Mouse (Mus musculus): ENCODE measurements at regions not wholly inside any gene's neighbourhood (a gene's known extent, or its start where the extent isn't known, plus 50 kb on each side); places are given as distances from the start of the nearest gene placed in this dataset.
"Not testable (repeated sequence)": the region's sequence is repeated elsewhere in the genome, so short reads cannot be mapped to it uniquely, and the experiment has no call there.

DNA sequence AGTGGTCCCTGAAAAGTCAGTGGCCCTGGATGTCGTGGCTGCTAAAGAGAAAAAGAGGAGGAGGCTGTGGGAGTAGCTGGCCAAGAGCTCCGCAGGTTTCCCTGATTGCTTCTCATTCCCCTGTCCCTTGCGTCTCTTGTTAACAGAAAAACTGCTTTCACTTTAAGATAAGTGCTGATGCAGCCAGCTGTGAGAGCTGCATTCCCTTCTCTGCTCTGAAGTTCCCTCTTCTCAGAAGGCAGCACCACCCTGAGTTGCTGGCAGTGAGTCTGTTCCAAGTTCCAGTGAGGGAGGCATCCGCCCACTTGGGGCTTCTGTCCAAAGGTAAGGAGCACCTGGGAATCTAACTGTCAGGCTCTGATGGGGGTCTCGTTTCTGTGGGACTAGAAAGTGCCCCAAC, 63.5 kb downstream of the Olfr693 start:
- DNase-seq: not testable (repeated sequence)

DNA sequence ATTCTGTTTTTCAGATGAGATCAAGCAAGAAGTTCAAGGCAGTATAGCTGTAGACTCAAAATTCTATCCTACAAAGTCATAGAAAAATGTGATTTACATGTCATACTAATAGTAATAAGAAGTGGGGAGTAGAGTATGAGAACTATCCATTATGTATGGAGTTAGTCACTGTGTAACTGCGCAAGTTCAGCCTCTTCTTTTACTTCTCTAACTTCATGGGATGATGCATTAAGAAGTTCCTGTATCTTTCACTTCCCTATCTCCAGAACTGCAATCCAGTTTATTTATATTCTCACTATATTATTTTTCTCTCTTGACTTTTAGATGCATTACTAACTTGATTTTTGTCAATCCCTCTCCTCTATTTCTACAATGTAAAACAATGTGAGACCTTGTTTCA, 67.7 kb downstream of the Olfr693 start:
- DNase-seq: no peak

DNA sequence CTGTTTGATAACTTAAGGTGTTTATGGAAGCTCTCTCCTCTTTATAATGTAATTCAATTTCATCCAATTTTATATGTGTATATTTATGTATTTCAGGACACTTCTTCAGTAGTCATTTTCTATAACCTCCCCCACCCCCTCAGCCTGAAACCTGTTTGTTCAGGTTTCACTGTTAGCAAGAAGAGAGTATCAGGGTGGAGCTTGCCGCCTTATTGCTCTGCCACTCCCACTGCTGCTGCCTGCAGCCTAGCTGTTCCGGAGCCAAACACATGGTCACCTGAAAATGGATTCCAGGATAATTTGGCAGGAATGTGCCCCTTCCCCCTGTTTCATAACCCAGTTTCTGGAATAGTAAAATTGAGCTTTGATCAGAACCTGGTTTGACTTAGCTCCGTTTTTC, 100.0 kb downstream of the Olfr693 start:
- no peak for DNase-seq

DNA sequence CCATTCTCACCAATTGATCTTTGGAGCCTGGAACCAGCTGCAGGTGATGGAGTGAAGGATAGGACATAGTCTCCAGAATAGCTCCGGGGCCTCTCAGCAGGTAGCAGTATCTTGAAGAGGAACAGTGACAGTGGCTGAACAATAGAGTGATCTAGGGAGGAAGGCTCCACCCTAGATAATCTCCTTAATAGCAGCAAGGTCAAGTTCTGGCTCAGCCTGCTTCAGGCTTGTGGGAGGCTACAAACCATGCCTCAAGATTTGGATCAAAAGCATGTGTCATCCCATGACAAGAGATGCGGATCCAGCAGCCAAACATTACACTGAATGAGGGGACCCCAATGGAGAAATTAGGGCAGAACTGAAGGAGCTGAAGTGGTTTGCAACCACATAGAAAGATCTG, 112.1 kb downstream of the Olfr693 start:
- not testable (repeated sequence) for DNase-seq

DNA sequence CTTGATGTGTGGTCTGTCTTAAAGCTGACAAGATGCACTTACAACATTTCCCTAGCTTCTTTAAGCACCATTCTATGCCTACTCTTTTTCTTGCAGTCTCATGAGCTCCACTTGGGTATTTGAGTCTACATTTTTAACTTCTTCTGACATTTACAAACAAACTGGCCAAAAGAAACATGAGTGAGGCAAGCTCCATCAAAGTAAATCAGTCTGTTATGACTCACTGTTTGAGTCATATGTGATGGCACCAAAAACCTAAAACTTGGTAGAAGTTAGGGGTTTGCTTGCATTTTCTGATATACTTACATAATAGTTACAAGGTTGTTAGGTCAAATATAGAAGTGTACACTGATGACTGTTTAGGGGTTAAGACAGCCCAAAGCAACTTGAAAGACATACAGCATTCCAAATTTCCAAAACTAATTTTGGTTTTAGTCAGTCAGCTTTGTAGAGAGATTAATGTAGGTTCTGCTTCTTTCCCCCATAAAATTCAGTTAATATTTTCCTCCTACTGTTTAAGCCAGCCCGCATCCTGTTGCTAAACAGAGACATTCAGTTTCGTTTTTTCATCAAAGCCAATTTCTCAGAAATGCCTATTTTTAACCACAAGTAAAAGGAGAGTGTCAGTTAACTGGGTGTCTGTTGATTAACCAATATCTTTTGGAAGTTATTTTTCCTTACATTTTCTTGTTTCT, 129.4 kb downstream of the Olfr693 start:
- DNase-seq: no peak

DNA sequence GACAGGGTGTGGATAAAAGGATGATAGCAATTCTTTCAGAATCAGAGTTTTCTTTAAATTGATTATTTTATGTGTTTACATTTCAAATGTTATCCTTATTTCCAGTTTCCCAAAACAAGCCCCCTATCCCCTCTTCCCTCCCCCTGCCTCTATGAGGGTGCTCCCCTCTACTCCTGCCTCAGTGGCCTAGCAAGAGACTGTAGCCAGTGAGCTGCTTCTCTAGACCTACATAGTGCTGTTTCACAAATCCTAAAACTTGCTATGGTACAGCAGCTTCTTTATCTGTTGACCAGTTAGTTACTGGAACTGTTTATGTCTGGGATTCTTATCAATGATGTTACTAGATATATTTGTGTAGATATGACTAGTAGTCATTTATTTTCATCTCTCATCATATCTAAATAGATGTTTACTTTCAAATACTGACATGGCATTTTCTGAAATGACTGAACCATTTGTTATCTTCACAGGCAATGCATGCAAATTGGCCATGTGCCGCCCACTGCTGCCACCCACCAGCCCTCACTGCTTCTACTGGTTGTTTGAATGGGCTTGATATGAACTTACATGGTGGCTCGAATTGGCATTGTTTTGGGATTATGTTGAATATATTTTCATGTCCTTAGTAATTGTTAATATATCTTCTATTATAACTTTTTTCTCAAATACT, 150.8 kb downstream of the Olfr693 start:
- peak; percentile 23 for DNase-seq

DNA sequence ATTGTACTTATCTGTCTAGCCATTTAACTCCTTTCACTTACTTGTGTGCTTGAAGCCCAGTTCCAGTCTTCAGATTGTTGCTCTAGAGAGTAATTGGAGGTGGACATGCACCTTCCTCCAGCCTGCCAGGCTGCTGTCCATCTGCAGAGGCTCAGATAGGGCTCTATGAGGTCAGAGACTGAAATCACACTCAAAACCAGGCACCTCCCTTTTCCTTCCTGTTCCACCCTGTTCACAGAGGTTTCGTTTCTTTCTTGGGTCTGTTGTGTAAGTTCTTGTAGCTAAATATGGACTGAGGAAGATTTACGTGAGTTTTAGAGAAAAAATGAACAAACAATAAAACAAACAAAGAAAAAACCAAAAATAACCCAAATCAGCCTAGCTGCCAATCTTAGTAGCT, 151.4 kb downstream of the Olfr693 start:
- not testable (repeated sequence) for DNase-seq

DNA sequence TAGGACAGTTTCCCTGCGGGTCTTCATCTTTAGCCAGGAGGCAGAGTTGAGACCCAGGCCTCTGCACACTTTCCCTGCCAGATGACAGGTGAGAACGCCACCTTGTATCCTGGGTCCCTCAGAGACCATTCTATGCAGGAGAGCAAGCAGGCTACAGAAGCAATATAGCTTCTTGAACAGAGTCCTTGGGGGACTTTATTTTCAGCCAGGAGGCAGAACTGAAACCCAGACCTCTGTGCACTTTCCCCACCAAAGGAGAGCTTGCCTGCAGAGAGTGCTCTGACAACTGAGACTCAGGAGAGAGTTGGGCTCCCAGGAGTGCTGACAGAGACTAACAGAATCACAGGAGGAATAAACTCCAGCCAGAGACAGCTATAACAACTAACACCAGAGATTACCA, 185.5 kb downstream of the Olfr693 start:
- DNase-seq: no peak
